Comparison of ENCODE assay signal across 7 mouse cellular contexts in genomic region chr10:53630339-53630738, GRCm38 (mm10). TPM values are rescaled to one million over a fixed set of nuclear protein-coding genes. Genes with fewer than 3 reads are reported as not detected.
DNase-seq lines count a peak whose midpoint lies in the region; ATAC-seq lines count a peak whose summit lies in the region.
"Not testable (repeated sequence)": the region's sequence is repeated elsewhere in the genome, so short reads cannot be mapped to it uniquely, and the experiment has no call there.

Gene Mcm9, minus strand, starts transcription at chr10:53630439.

- H3K27me3 ChIP-seq in erythroblast, embryonic 14.5 days (ENCODE audit: control insufficient read depth); heart, embryonic 12.5 days (replicated peaks); intestine, embryonic 14.5 days (replicated peaks; ENCODE audit: control insufficient read depth, insufficient read depth, low read length); limb, embryonic 13.5 days; neural tube, embryonic 13.5 days: not testable (repeated sequence)

- H3K4me1 ChIP-seq in erythroblast, embryonic 14.5 days (ENCODE audit: control insufficient read depth): peaks cover 24% of the 10 kb centered on the region
- not testable (repeated sequence) for H3K4me1 ChIP-seq in heart, embryonic 12.5 days (replicated peaks); intestine, embryonic 14.5 days (replicated peaks; ENCODE audit: control insufficient read depth, insufficient read depth, low read length)
- H3K4me1 ChIP-seq in limb, embryonic 13.5 days: peaks cover 12% of the 10 kb centered on the region
- H3K4me1 ChIP-seq in neural tube, embryonic 13.5 days (replicated peaks): peaks cover 14% of the 10 kb centered on the region; the same call in 1 of the 2 replicates

- WGBS in heart, embryonic 12.5 days: 54% methylated on average over 10 of the region's 10 CpGs
- WGBS in intestine, embryonic 14.5 days: 55% methylated on average over 10 of the region's 10 CpGs
- 57% methylated on average over 10 of the region's 10 CpGs for WGBS in limb, embryonic 13.5 days
- 45% methylated on average over 4 of the region's 10 CpGs for WGBS in macrophage (ENCODE audit: missing documents)
- WGBS in neural tube, embryonic 13.5 days: 58% methylated on average over 10 of the region's 10 CpGs

- peak within 1 kb of the TSS; percentile 96 for H3K9ac ChIP-seq in heart, embryonic 12.5 days
- peak within 1 kb of the TSS; percentile 88 for H3K9ac ChIP-seq in intestine, embryonic 14.5 days (ENCODE audit: low read length)
- peak within 1 kb of the TSS; percentile 79 for H3K9ac ChIP-seq in limb, embryonic 13.5 days
- peak within 1 kb of the TSS; percentile 78 for H3K9ac ChIP-seq in neural tube, embryonic 13.5 days

- H3K79me2 ChIP-seq in macrophage (ENCODE audit: inconsistent target): peaks cover 39% of the 10 kb centered on the region

- peaks cover 17% of the 10 kb centered on the region for H3K36me3 ChIP-seq in erythroblast, embryonic 14.5 days (ENCODE audit: control insufficient read depth)
- H3K36me3 ChIP-seq in heart, embryonic 12.5 days; intestine, embryonic 14.5 days (ENCODE audit: control insufficient read depth, insufficient read depth, low read length); limb, embryonic 13.5 days; macrophage (ENCODE audit: inconsistent target); neural tube, embryonic 13.5 days: not testable (repeated sequence)

- ATAC-seq in heart, embryonic 12.5 days (ENCODE audit: insufficient number of reproducible peaks, low FRiP score); intestine, embryonic 14.5 days (replicated peaks; ENCODE audit: low FRiP score, low TSS enrichment, low read depth); limb, embryonic 13.5 days (ENCODE audit: low FRiP score, low read depth); neural tube, embryonic 13.5 days (ENCODE audit: low read depth): not testable (repeated sequence)

- peak within 1 kb of the TSS; percentile 98 for H3K4me3 ChIP-seq in erythroblast, embryonic 14.5 days (replicated peaks)
- H3K4me3 ChIP-seq in heart, embryonic 12.5 days: peak within 1 kb of the TSS; percentile 82
- peak within 1 kb of the TSS; percentile 79 for H3K4me3 ChIP-seq in intestine, embryonic 14.5 days (ENCODE audit: low read depth, low read length)
- peak within 1 kb of the TSS; percentile 70 for H3K4me3 ChIP-seq in limb, embryonic 13.5 days
- H3K4me3 ChIP-seq in macrophage (ENCODE audit: inconsistent target): peak within 1 kb of the TSS; percentile 40
- H3K4me3 ChIP-seq in neural tube, embryonic 13.5 days: peak within 1 kb of the TSS; percentile 78

- peak within 1 kb of the TSS; percentile 94 for H3K27ac ChIP-seq in heart, embryonic 12.5 days (ENCODE audit: poor library complexity, severe bottlenecking)
- H3K27ac ChIP-seq in intestine, embryonic 14.5 days (ENCODE audit: low read depth): peak within 1 kb of the TSS; percentile 96
- H3K27ac ChIP-seq in limb, embryonic 13.5 days: peak within 1 kb of the TSS; percentile 94
- H3K27ac ChIP-seq in macrophage: peak within 1 kb of the TSS; percentile 52
- peak within 1 kb of the TSS; percentile 90 for H3K27ac ChIP-seq in neural tube, embryonic 13.5 days (replicated peaks)

- not testable (repeated sequence) for H3K9me3 ChIP-seq in erythroblast, embryonic 14.5 days (ENCODE audit: control insufficient read depth, low read length); heart, embryonic 12.5 days (replicated peaks); intestine, embryonic 14.5 days (ENCODE audit: control insufficient read depth, low read length); limb, embryonic 13.5 days; neural tube, embryonic 13.5 days

- peak within 1 kb of the TSS; percentile 61 for H3K4me2 ChIP-seq in heart, embryonic 12.5 days
- H3K4me2 ChIP-seq in intestine, embryonic 14.5 days (ENCODE audit: low read length): peak within 1 kb of the TSS; percentile 56
- H3K4me2 ChIP-seq in limb, embryonic 13.5 days (replicated peaks): peak within 1 kb of the TSS; percentile 59
- peak within 1 kb of the TSS; percentile 55 for H3K4me2 ChIP-seq in neural tube, embryonic 13.5 days

- DNase-seq in adrenal gland, postnatal 4 days (ENCODE audit: low spot score in 2 of 2); intestine, embryonic 14.5 days (ENCODE audit: low spot score): not testable (repeated sequence)

RNA-seq across cellular contexts. Expression of gene Mcm9, which starts in this region (rescaled TPM):
- 10 to 100 TPM; 20.1 to 21.0 TPM for total RNA-seq in adrenal gland, postnatal 4 days (2021)
- polyA plus RNA-seq in erythroblast, embryonic 14.5 days (2012): 0.46 and 0.53 TPM in 2 replicates
- polyA plus RNA-seq in heart, embryonic 12.5 days (2016; fragmentation: Nextera tagmentation; extraction: Ambion mirVana): 11.6 and 14.1 TPM in 2 replicates
- polyA plus RNA-seq in intestine, embryonic 14.5 days (2014; fragmentation: Nextera tagmentation; extraction: Ambion mirVana): 13.9 and 14.1 TPM in 2 replicates
- polyA plus RNA-seq in limb, embryonic 13.5 days (2015; fragmentation: Nextera tagmentation; extraction: Ambion mirVana): 12.6 and 13.1 TPM in 2 replicates
- 100 to 1,000 TPM in 5 of 26 experiments, 10 to 100 TPM in 21; 28.6 to 110 (median 85.5) TPM for total RNA-seq in macrophage (2018; cell fraction: chromatin; rRNA removed)
- total RNA-seq in macrophage (2018; cell fraction: cytosol; rRNA removed): 10 to 100 TPM in 9 of 26 experiments, 1 to 10 TPM in 17; 5.8 to 15.3 (median 9.2) TPM
- 10 to 100 TPM; 26.6 to 83.5 (median 51.8) TPM for total RNA-seq in macrophage (2018; cell fraction: nucleus; rRNA removed)
- polyA plus RNA-seq in macrophage (2018): 7.0 to 11.3 TPM (median 10.7 TPM) in 3 replicates
- 6.4 and 9.1 TPM in 2 replicates for polyA plus RNA-seq in neural tube, embryonic 13.5 days (2015; fragmentation: Nextera tagmentation; extraction: Ambion mirVana)

Comparison
In these comparisons a context has a peak if more than half of its experiments do, and no peak if none do; other contexts are left out.
1. H3K4me3 ChIP-seq: peak in every context shown above with its lines; median percentile 98 in erythroblast, embryonic 14.5 days; 82 in heart, embryonic 12.5 days; 79 in intestine, embryonic 14.5 days; 78 in neural tube, embryonic 13.5 days; 70 in limb, embryonic 13.5 days; 40 in macrophage.